Comparison of ENCODE assay signal across 10 mouse cellular contexts in the genomic region with DNA sequence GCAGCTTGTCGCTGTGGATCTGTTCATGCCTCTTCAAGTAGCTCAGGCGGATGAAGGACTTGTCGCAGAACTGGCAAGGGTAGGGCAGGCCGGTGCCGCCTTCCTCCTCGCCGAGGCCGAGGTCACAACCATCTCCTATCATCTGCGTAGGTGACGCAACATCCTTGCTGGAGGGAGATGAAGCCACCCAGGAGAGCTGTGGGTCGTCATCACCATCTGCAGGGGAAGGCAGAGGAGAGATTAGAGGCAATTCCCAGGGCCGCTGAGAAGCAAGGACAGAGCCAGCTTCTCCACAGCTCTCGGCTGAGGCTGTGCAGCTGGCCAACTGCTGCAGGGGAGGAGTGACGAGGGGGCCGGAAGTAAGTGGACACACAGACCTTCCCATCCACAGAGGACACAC.
DNase-seq lines count a peak whose midpoint lies in the region; ATAC-seq and TF ChIP-seq lines count a peak whose summit lies in the region.
"Had no signal": no experiment of that assay in that cellular context is flagged by ENCODE, and none has a peak within 500 bp of the region (broad histone marks: within the 10 kb centered on the region; RNA-seq: fewer than 3 reads in every experiment).

No protein-coding gene starts in this region.

- no peak overlapping the region for H3K4me3 ChIP-seq in forebrain, embryonic 11.5 days (ENCODE audit: low read depth, low read length)
- no peak overlapping the region for H3K4me3 ChIP-seq in forebrain, postnatal 0 days (ENCODE audit: low read depth, low read length)
- H3K4me3 ChIP-seq in lung, embryonic 15.5 days: no peak overlapping the region

- H3K27me3 ChIP-seq in forebrain, embryonic 11.5 days (ENCODE audit: control insufficient read depth, insufficient read depth, low read length): no peaks in the 10 kb centered on the region
- no peaks in the 10 kb centered on the region for H3K27me3 ChIP-seq in forebrain, postnatal 0 days (ENCODE audit: insufficient read depth, low read length)
- H3K27me3 ChIP-seq in lung, embryonic 15.5 days: no peaks in the 10 kb centered on the region

- H3K4me1 ChIP-seq in forebrain, embryonic 11.5 days (replicated peaks; ENCODE audit: control insufficient read depth, insufficient read depth, low read length): peaks cover 24% of the 10 kb centered on the region
- H3K4me1 ChIP-seq in forebrain, postnatal 0 days (ENCODE audit: insufficient read depth): no peaks in the 10 kb centered on the region
- H3K4me1 ChIP-seq in lung, embryonic 15.5 days: peaks cover 25% of the 10 kb centered on the region

- H3K9me3 ChIP-seq in forebrain, embryonic 11.5 days (ENCODE audit: control insufficient read depth, low read length): no peaks in the 10 kb centered on the region
- H3K9me3 ChIP-seq in forebrain, postnatal 0 days (ENCODE audit: low read length): no peaks in the 10 kb centered on the region
- no peaks in the 10 kb centered on the region for H3K9me3 ChIP-seq in lung, embryonic 15.5 days

- H3K9ac ChIP-seq in forebrain, embryonic 11.5 days (ENCODE audit: low read length): no peak overlapping the region; the same call in 1 of the 2 replicates
- no peak overlapping the region for H3K9ac ChIP-seq in forebrain, postnatal 0 days
- no peak overlapping the region for H3K9ac ChIP-seq in lung, embryonic 15.5 days
- H3K9ac ChIP-seq: liver, embryonic 14.5 days had no signal

- DNase-seq in forebrain, embryonic 11.5 days (ENCODE audit: low spot score): no peak
- no peak for DNase-seq in forebrain, postnatal 0 days
- no peak for DNase-seq in lung, adult 18-20 months
- peak; percentile 60 for DNase-seq in adrenal gland, postnatal 10 days
- peak; percentile 28 to 43 for DNase-seq in heart, postnatal 36 days
- no peak for DNase-seq in spleen, postnatal 36 days (ENCODE audit: low spot score in 2 of 2)
- DNase-seq in spleen, adult 18-20 months: no peak
- DNase-seq: cerebellum, postnatal 25 days had no signal

- H3K27ac ChIP-seq in forebrain, embryonic 11.5 days (ENCODE audit: low read depth, low read length): 0 out of 2 replicates have a peak overlapping the region, but pooled peaks have one; percentile 6
- H3K27ac ChIP-seq in forebrain, postnatal 0 days (ENCODE audit: low read depth, low read length): no peak overlapping the region
- no peak overlapping the region for H3K27ac ChIP-seq in lung, embryonic 15.5 days
- H3K27ac ChIP-seq: liver, embryonic 14.5 days had no signal

- intact Hi-C loops in heart, postnatal 36 days (cut with DNase I): no loop called here

- H3K36me3 ChIP-seq in forebrain, embryonic 11.5 days (ENCODE audit: control insufficient read depth, insufficient read depth, low read length): peaks cover 11% of the 10 kb centered on the region; the same call in 1 of the 2 replicates
- H3K36me3 ChIP-seq in forebrain, postnatal 0 days (ENCODE audit: insufficient read depth): peaks cover 3% of the 10 kb centered on the region; the same call in 1 of the 2 replicates
- H3K36me3 ChIP-seq in lung, embryonic 15.5 days: peaks cover 9% of the 10 kb centered on the region; the same call in 1 of the 2 replicates

- TF ChIP-seq CTCF in forebrain, postnatal 0 days (IDR thresholded peaks at IDR 0.05; ENCODE audit: low read depth): no peak

- H3K4me2 ChIP-seq in forebrain, embryonic 11.5 days (ENCODE audit: low read depth, low read length, severe bottlenecking): no peak overlapping the region
- no peak overlapping the region for H3K4me2 ChIP-seq in forebrain, postnatal 0 days (ENCODE audit: low read depth)
- peak overlapping the region; percentile 13; the same call in 1 of the 2 replicates for H3K4me2 ChIP-seq in lung, embryonic 15.5 days

- no peak for ATAC-seq in forebrain, embryonic 11.5 days (replicated peaks; ENCODE audit: low FRiP score)
- ATAC-seq in forebrain, postnatal 0 days: no peak
- ATAC-seq in lung, embryonic 15.5 days (ENCODE audit: borderline replicate concordance, extremely low read depth, low FRiP score, low TSS enrichment): 0 out of 2 replicates have a peak, but pooled peaks have one; percentile 31

- 77% methylated on average over 15 of the region's 15 CpGs for WGBS in forebrain, embryonic 11.5 days
- 76% methylated on average over 15 of the region's 15 CpGs for WGBS in forebrain, postnatal 0 days
- WGBS in lung, embryonic 15.5 days: 38% methylated on average over 15 of the region's 15 CpGs

Comparison
In these comparisons a context has a peak if more than half of its experiments do, and no peak if none do; other contexts are left out.
1. DNase-seq: peak in adrenal gland, postnatal 10 days (single experiment) and heart, postnatal 36 days (2 of 2); none in forebrain, embryonic 11.5 days (single experiment), forebrain, postnatal 0 days (single experiment), lung, adult 18-20 months (0 of 2), spleen, postnatal 36 days (0 of 2) and spleen, adult 18-20 months (0 of 2).